Mouse (Mus musculus) cerebellum, adult 2 months (tissue): ENCODE results near the gene Rnf126.

Experiments used
- CTCF ChIP-seq: fragments of 200-500 bp; IDR thresholded peaks from 2 replicates; pipeline ENCODE4 v1.5.1; 2011; ENCODE audit warnings: low read depth, mild to moderate bottlenecking, control low read depth, low read length, moderate library complexity, borderline replicate concordance; ENCODE audit not compliant: insufficient read depth
- POLR2A ChIP-seq: fragments of 200-500 bp; IDR thresholded peaks from 2 replicates; pipeline ENCODE4 v1.6.1; 2011; ENCODE audit warnings: low read length, control low read depth, borderline replicate concordance; ENCODE audit not compliant: insufficient read depth

DNA sequence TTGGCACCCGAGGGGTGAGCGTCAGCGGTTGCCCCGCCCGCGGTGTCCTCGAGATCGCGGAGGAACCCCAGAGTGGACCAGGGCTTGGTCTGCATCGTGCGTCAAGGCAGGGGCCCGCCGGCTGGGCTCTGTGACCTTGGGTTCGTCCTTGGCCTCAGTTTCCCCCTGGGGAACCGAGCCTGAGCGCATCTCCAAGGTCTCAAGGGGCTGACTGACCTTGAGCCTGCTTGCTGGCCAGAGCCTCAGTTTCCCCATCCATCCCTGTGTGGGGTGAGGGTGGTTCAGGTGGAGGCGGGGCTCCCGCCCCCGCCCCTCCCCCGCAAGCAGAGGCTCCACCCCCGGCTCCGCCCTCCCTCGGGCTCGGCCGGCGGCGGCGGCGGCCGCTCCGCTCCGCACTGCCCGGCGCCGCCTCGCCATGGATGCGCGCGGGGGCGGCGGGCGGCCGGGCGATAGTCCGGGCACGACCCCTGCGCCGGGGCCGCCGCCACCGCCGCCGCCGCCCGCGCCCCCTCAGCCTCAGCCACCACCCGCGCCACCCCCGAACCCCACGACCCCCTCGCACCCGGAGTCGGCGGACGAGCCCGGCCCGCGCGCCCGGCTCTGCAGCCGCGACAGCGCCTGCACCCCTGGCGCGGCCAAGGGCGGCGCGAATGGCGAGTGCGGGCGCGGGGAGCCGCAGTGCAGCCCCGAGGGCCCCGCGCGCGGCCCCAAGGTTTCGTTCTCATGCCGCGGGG is 50.3 kb downstream of the Rnf126 start, which contains the start of gene Hcn2:
- TF ChIP-seq CTCF: no peak
- TF ChIP-seq POLR2A: 0 out of 2 replicates have a peak, but pooled peaks have one; percentile 24
